Mouse (Mus musculus): ENCODE measurements at regions not wholly inside any gene's neighbourhood (a gene's known extent, or its start where the extent isn't known, plus 50 kb on each side); places are given as distances from the start of the nearest gene placed in this dataset.

- DNase-seq: no peak
Observed at GRCm38 (mm10) chr9:102449366-102449765, 56.2 kb upstream of the Ky start.

- no peak for DNase-seq
Observed at GRCm38 (mm10) chr9:102446066-102446465, 59.5 kb upstream of the Ky start.

- DNase-seq: peak; percentile 18 to 35
Observed at GRCm38 (mm10) chr9:102442198-102442842, 63.2 kb upstream of the Ky start.

- no peak for DNase-seq
Observed at GRCm38 (mm10) chr9:102437641-102438040, 67.9 kb upstream of the Ky start.

GRCm38 (mm10) chr9:102436378-102436777 is 69.2 kb upstream of the Ky start:
- DNase-seq: peak in 1 of 2 experiments; percentile 8

- no peak for DNase-seq
Observed at GRCm38 (mm10) chr9:102428031-102428430, 73.5 kb upstream of the Ephb1 start.

- DNase-seq: no peak
Observed at GRCm38 (mm10) chr9:102424672-102425345, 70.3 kb upstream of the Ephb1 start.

GRCm38 (mm10) chr9:102423919-102424671 is 69.6 kb upstream of the Ephb1 start:
- no peak for DNase-seq

- no peak for DNase-seq
Observed at GRCm38 (mm10) chr9:102423465-102423918, 69.0 kb upstream of the Ephb1 start.

- DNase-seq: no peak
Observed at GRCm38 (mm10) chr9:102421826-102422225, 67.3 kb upstream of the Ephb1 start.

- DNase-seq: no peak
Observed at GRCm38 (mm10) chr9:102420196-102420595, 65.7 kb upstream of the Ephb1 start.

GRCm38 (mm10) chr9:102413631-102414030 is 59.1 kb upstream of the Ephb1 start:
- DNase-seq: no peak

GRCm38 (mm10) chr9:102410666-102411065 is 56.2 kb upstream of the Ephb1 start:
- DNase-seq: no peak

GRCm38 (mm10) chr9:102406017-102406416 is 51.5 kb upstream of the Ephb1 start:
- no peak for DNase-seq
